Mouse (Mus musculus) urinary bladder, adult 2 months (tissue): ENCODE measurements around the gene Mmp27. TPM values are rescaled to one million over a fixed set of nuclear protein-coding genes. Genes with fewer than 3 reads are reported as not detected.

Source experiments
- DNase-seq: peaks from one replicate; pipeline ENCODE4 v3.0.0; 2022; ENCODE audit warnings: low spot score
- polyA plus RNA-seq: library from polyadenylated mRNA; depleted of rRNA; stranded (reverse); fragments of >200 nt; gene quantifications from 2 replicates; pipeline ENCODE4 v1.2.3, GENCODE M21; 2012; rRNA removed

The Mmp27 gene
- 0.15 TPM in 2 replicates for polyA plus RNA-seq

- no peak for DNase-seq
Measured at GRCm38 (mm10) chr9:7571162-7571561, at the start of gene Mmp27. Mmp27 (plus strand) TSS chr9:7571396.

- no peak for DNase-seq
Measured at GRCm38 (mm10) chr9:7526255-7526940, 44.8 kb upstream of the Mmp27 start.

- no peak for DNase-seq
Measured at GRCm38 (mm10) chr9:7542763-7543162, 28.4 kb upstream of the Mmp27 start.

GRCm38 (mm10) chr9:7544923-7545457 lies 26.2 kb upstream of the Mmp27 start:
- DNase-seq: no peak

- no peak for DNase-seq
Measured at GRCm38 (mm10) chr9:7545471-7545870, 25.7 kb upstream of the Mmp27 start.

- DNase-seq: no peak
Measured at GRCm38 (mm10) chr9:7545920-7546319, 25.3 kb upstream of the Mmp27 start.

- DNase-seq: no peak
Measured at GRCm38 (mm10) chr9:7551943-7552342, 19.3 kb upstream of the Mmp27 start.

GRCm38 (mm10) chr9:7553536-7553935 lies 17.7 kb upstream of the Mmp27 start:
- no peak for DNase-seq

GRCm38 (mm10) chr9:7554382-7554781 lies 16.8 kb upstream of the Mmp27 start:
- no peak for DNase-seq

GRCm38 (mm10) chr9:7558221-7559017 lies 12.8 kb upstream of the Mmp27 start, which contains the start of gene Mmp8:
Mmp8 (plus strand) TSS chr9:7558456.
- no peak for DNase-seq

- no peak for DNase-seq
Measured at GRCm38 (mm10) chr9:7560026-7560425, 11.2 kb upstream of the Mmp27 start.

GRCm38 (mm10) chr9:7567376-7567775 lies 3.8 kb upstream of the Mmp27 start:
- no peak for DNase-seq

- no peak for DNase-seq
Measured at GRCm38 (mm10) chr9:7567923-7568322, 3.3 kb upstream of the Mmp27 start.

- no peak for DNase-seq
Measured at GRCm38 (mm10) chr9:7570485-7570884, 711 bp upstream of the Mmp27 start.

GRCm38 (mm10) chr9:7572188-7572587 lies 992 bp downstream of the Mmp27 start:
- no peak for DNase-seq

- DNase-seq: no peak
Measured at GRCm38 (mm10) chr9:7572663-7573308, 1.6 kb downstream of the Mmp27 start.

GRCm38 (mm10) chr9:7575526-7575925 lies 4.3 kb downstream of the Mmp27 start:
- DNase-seq: no peak

- DNase-seq: no peak
Measured at GRCm38 (mm10) chr9:7577371-7577770, 6.2 kb downstream of the Mmp27 start.

- no peak for DNase-seq
Measured at GRCm38 (mm10) chr9:7590063-7590462, 18.9 kb downstream of the Mmp27 start.

GRCm38 (mm10) chr9:7593272-7593812 lies 22.1 kb downstream of the Mmp27 start:
- DNase-seq: no peak

- peak; percentile 45 for DNase-seq
Measured at GRCm38 (mm10) chr9:7594816-7595540, 23.8 kb downstream of the Mmp27 start.
